Mouse (Mus musculus): ENCODE measurements at regions not wholly inside any gene's neighbourhood (a gene's known extent, or its start where the extent isn't known, plus 50 kb on each side); places are given as distances from the start of the nearest gene placed in this dataset.
"Not testable (repeated sequence)": the region's sequence is repeated elsewhere in the genome, so short reads cannot be mapped to it uniquely, and the experiment has no call there.

- DNase-seq, result not testable (repeated sequence)
These were observed 105.7 kb upstream of the Afdn start for GRCm38 (mm10) chr17:13654606-13655005.

DNA sequence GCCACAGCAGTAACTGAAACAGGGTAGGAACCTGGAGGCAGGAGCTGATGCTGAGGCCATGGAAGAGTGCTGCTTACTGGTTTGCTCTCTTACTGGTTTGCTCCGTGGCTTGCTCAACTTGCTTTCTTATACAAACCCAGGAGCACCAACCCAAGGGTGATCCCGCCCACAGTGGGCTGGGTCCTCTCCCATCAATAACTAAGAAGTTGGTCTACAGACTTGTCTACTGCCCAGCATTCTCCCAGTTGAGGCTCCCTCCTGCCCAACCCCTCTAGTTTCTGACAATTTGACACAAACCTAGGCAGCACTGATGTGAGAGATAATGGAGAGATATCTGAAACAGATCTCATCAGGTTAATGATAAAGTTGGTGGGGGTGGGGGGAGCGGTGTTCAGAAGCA lies 104.3 kb upstream of the Afdn start:
- DNase-seq, result peak in 1 of 2 experiments; percentile 54

DNA sequence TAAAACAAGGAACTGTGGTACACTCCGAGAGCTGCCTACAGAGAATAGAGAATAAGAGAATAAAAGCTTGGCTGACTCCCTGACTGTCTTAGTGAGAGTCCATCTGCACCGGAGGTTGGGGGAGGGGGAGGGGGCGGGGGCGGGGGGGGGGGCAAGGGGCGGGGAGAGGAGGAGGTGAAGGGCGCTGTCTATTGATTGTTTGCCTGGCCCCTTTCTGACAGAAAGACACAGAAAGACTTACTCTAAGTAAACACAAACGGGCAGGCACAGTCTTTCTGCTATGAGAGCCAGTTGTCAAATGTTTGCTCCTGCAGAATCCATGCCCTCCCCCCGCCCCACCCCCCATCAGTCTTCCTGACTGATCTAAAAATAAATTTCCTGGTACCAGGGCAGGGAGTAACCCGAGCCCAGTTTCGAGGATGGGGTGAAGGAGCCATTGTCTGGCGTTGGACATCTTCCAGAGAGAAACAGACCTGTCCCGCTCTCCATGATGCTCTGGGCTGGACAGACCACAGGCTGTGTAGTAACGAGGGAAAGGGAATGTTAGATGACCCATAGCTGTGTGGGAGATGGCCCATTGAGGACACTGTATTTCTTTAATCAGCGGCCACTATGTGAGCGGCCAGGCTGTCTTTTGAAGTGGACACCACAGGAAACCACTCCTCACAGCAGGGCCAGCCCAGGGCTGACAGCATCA lies 103.7 kb upstream of the Afdn start:
- peak; percentile 59 to 72 for DNase-seq

- DNase-seq, result no peak
These were observed 103.2 kb upstream of the Afdn start for GRCm38 (mm10) chr17:13657182-13657562.

GRCm38 (mm10) chr17:13657656-13658292 lies 102.6 kb upstream of the Afdn start:
- peak; percentile 63 to 70 for DNase-seq

GRCm38 (mm10) chr17:13658321-13658978 lies 101.9 kb upstream of the Afdn start:
- DNase-seq, result no peak

- DNase-seq, result no peak
These were observed 101.2 kb upstream of the Afdn start for GRCm38 (mm10) chr17:13659103-13659502.

GRCm38 (mm10) chr17:13659943-13660342 lies 100.4 kb upstream of the Afdn start:
- DNase-seq, result no peak

DNA sequence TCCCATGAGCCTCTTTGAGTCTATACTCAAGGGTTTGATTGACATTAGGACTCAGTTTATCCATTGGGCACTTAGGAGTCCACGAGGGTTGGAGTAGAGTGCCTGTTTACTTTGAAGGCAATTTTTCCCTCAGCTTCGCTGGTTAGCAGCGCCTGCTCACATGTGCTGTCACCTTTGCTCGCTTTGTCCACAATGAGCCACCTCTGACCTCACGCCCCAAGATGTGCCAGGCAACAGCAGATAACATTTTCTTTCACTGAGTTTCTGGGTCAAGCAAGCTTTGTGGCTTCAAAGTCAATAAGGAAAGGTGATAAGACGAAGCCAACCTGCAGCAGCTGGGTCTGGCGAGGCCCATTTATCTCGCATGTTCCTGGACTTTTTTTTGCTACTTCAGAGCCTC lies 99.3 kb upstream of the Afdn start:
- DNase-seq, result no peak

- peak; percentile 63 to 67 for DNase-seq
These were observed 98.2 kb upstream of the Afdn start for GRCm38 (mm10) chr17:13662152-13662551.

All from cerebellum, postnatal 14 days (tissue).